Mouse (Mus musculus) lung, postnatal 25 days (tissue): ENCODE results near the gene Senp6.

Source experiments
- DNase-seq: peaks from one replicate; pipeline ENCODE4 v3.0.0; 2022; ENCODE audit warnings: low spot score

The Senp6 gene

GRCm38 (mm10) chr9:80172396-80173222 is 105.9 kb downstream of the Senp6 start:
- no peak for DNase-seq

DNA sequence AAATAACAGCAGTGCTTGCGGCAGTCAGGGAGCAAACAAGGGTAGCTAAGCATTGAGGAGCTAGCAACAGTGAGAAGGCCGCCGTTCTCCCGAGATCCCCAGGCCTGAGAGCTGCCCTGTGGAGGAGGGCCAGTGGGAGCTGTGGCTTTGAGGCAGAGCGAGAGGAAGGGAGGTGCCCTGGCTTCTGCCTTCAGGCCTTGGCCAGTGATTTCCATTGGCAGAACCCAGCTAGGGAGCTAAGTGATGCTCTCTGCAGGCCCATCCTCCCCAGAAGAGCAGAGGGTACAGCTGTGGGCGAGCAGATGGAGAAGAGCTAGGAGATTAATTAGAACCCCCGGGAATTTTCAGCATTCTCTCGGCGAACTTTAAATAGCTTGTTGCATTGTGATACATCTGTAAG is 106.9 kb downstream of the Senp6 start:
- no peak for DNase-seq

DNA sequence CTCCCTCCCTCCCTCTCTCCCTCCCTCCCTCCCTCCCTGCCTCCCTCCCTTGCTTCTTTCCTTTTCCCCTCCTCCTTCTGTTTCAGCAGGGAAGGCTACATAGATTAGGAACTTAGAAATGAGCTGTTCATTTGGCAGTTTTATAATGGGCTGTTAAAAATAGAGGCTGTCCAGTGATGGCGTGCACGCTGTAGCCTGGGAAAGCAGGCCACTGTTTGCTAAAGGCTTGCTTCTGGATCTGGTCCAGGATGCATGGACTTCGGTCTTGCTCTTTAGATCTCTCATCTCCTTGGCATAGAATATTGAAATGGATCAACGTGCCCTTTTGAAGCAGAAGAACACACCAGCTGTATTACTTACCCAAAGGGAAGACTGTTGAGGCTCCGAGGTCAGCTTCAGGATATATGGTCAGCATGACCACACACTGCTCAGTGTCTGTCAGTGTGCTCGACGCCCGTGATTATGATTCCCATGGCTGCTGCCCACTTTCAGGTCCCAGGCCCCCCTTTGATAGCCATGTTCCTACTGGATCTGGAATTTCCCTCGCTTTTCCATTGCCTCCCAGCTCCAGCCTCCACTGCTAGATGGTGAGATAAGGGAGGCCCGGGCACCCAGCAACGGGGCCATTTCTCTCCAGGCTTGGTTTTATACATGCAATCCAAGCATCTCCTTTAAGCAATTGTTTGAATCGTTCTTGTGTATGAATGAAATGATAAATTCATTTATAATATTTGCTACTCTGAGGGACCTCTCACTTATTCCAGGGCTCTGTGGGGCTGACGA is 110.2 kb downstream of the Senp6 start:
- DNase-seq = peak; percentile 20

- no peak for DNase-seq
These were observed 112.0 kb downstream of the Senp6 start for GRCm38 (mm10) chr9:80178670-80179069.

- no peak for DNase-seq
These were observed 113.0 kb downstream of the Senp6 start for GRCm38 (mm10) chr9:80179688-80180087.

- DNase-seq = no peak
These were observed 114.1 kb downstream of the Senp6 start for GRCm38 (mm10) chr9:80180771-80181170.

- DNase-seq = no peak
These were observed 115.0 kb downstream of the Senp6 start for GRCm38 (mm10) chr9:80181692-80182091.

GRCm38 (mm10) chr9:80184138-80184537 is 117.4 kb downstream of the Senp6 start:
- DNase-seq = no peak

- DNase-seq = no peak
These were observed 119.0 kb downstream of the Senp6 start for GRCm38 (mm10) chr9:80185737-80186136.

- no peak for DNase-seq
These were observed 120.0 kb downstream of the Senp6 start for GRCm38 (mm10) chr9:80186693-80187092.

DNA sequence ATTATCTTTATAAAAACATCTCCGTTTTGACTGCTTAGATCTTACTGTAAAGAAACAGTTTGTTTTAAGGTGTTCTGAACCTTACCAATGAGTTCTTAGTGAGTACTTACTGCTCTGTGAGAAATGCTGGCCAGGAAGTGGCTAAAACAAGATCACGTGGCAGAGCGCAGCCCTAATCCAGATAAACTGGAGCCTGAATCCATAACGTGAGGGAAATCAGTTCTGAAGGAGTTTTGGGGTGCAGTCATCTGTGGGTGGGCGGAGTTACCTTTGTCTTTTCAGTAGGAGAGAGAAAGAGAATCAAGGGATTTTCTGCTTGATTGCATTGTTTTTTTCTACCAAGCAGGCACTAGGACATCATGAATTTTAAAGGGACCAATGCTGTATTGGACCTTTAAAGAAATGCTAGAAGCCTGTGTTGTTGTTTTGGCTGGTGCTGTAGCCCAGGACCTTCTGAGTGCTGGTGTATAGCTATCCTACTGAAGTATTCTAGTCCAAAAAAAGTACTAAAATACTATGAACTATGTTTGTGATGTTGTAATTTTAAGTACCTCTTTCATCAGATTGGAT is 121.7 kb downstream of the Senp6 start:
- DNase-seq = no peak

DNA sequence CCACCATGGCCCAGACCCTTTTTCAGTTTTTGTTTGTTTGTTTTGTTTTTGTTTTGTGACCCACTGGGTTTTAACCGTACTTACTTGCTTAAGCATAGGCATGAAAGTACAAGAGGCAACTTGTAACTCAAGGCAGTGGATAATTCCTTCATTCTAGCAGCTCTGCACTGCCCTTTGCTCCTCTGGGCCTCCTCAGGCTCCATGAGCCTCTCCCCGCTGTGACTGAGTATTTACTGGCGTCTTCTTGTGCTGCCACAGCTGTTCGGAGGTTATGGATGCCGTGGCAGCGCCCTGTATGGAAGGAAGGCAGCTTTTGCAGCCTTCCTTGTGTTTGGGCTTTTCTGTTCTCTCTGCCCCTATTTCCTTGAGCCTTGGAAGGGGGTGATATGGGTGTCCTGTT is 124.5 kb downstream of the Senp6 start:
- DNase-seq = no peak

DNA sequence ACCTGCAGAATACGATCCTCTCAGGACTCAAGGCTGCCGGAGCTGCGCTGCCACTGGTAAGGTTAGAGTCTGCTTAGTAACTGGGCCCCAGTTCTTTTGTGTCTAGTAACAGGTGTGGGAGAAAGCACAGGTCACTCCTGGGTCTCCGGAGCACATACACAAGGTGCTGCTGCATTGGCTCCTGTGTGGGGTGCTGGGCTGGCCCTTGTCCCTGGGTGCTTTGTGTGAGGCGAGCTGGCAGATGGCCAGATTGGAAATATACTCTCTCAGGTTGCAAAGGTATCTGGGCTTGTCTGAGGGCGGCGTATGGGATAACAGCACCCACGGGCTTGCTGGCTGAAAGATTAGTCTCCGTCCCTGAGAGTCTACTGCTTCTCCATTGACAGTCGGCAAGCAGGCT is 125.6 kb downstream of the Senp6 start:
- no peak for DNase-seq

GRCm38 (mm10) chr9:80194446-80194845 is 127.7 kb downstream of the Senp6 start:
- no peak for DNase-seq
